Mouse (Mus musculus) stomach, postnatal 0 days (tissue): ENCODE results near the gene Map3k5.

ENCODE experiments used
- CTCF ChIP-seq: IDR thresholded peaks from 2 replicates; pipeline ENCODE4 v1.5.1; 2016; ENCODE audit warnings: antibody characterized with exemption, low read depth, mild to moderate bottlenecking, moderate library complexity
- EP300 ChIP-seq: optimal IDR thresholded peaks from 2 replicates; pipeline ENCODE3; 2016; ENCODE audit warnings: antibody characterized with exemption

GRCm38 (mm10) chr10:20105575-20105974 is 171.3 kb downstream of the Map3k5 start:
- TF ChIP-seq CTCF (no peak), EP300 (no peak)
